Mouse (Mus musculus) spleen, adult 2 months (tissue): ENCODE measurements around the gene Vasn.

Experiments
- CTCF ChIP-seq: fragments of 200-500 bp; IDR thresholded peaks from 2 replicates; pipeline ENCODE4 v1.5.1; 2011; ENCODE audit warnings: mild to moderate bottlenecking, inconsistent platforms; ENCODE audit not compliant: insufficient read depth, insufficient read length, insufficient replicate concordance; ENCODE audit errors: extremely low read depth
- POLR2A ChIP-seq: fragments of 200-500 bp; IDR thresholded peaks from 2 replicates; pipeline ENCODE4 v1.6.1; 2011; ENCODE audit warnings: low read depth, low read length, inconsistent platforms

GRCm38 (mm10) chr16:4640267-4641005 is 695 bp downstream of the Vasn start:
- TF ChIP-seq CTCF: no peak
- no peak for TF ChIP-seq POLR2A
